Mouse (Mus musculus): Measurements from ENCODE around the gene Rasd1.

DNA sequence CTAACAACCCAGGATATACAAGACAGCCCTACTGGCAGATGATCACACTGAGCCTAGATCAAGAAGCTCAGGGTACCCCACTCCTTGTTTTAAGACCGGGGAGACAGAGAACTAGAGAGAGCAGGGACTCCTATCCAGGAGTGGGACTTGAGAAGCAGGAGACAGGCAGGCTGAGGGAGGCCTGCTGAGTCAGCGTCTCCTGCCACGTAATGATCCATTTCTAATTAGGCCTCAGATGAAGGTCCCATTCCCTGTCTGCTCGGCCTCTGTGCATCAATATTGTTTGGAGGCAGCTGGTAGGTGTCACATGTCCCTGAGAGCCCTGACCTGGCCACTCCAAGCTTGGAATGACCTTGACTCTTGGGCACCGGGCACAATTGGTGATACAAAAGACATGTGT, 8.6 kb upstream of the Rasd1 start:
- no peak for TF ChIP-seq POLR2A (IDR thresholded peaks at IDR 0.05; ENCODE audit: low read depth, low read length)
- TF ChIP-seq CTCF (IDR thresholded peaks at IDR 0.05; ENCODE audit: extremely low read depth, insufficient read depth, insufficient read length, insufficient replicate concordance): no peak

Measured in spleen, adult 2 months (tissue).